Mouse (Mus musculus): ENCODE results near the gene Olfr1331. TPM values are rescaled to one million over a fixed set of nuclear protein-coding genes. Genes with fewer than 3 reads are reported as not detected.

Olfr1331 gene
- polyA plus RNA-seq, 1 experiment from 2014 or later: not detected

Other genes with a start within 250 kb of the Olfr1331 start
- 0.82 and 0.86 TPM in 2 replicates for gene Cfap57, start 243.9 kb upstream of the Olfr1331 start, polyA plus RNA-seq (2014; fragmentation: Nextera tagmentation; extraction: Ambion mirVana)
- 239 and 247 TPM in 2 replicates for gene Ebna1bp2, start 243.8 kb upstream of the Olfr1331 start, polyA plus RNA-seq (2014; fragmentation: Nextera tagmentation; extraction: Ambion mirVana)
- not detected in 2 replicates for gene Olfr62, start 205.7 kb upstream of the Olfr1331 start, polyA plus RNA-seq (2014; fragmentation: Nextera tagmentation; extraction: Ambion mirVana)
- not detected in 2 replicates for gene Olfr1342, start 171.9 kb upstream of the Olfr1331 start, polyA plus RNA-seq (2014; fragmentation: Nextera tagmentation; extraction: Ambion mirVana)
- not detected in 2 replicates for gene Olfr1341, start 161.1 kb upstream of the Olfr1331 start, polyA plus RNA-seq (2014; fragmentation: Nextera tagmentation; extraction: Ambion mirVana)
- gene Olfr1340, start 144.5 kb upstream of the Olfr1331 start, polyA plus RNA-seq (2014; fragmentation: Nextera tagmentation; extraction: Ambion mirVana): not detected in 2 replicates
- gene Olfr1339, start 132.5 kb upstream of the Olfr1331 start, polyA plus RNA-seq (2014; fragmentation: Nextera tagmentation; extraction: Ambion mirVana): not detected in 2 replicates
- gene Olfr1338, start 105.9 kb upstream of the Olfr1331 start, polyA plus RNA-seq (2014; fragmentation: Nextera tagmentation; extraction: Ambion mirVana): not detected in 2 replicates
- gene Olfr1337, start 82.1 kb upstream of the Olfr1331 start, polyA plus RNA-seq (2014; fragmentation: Nextera tagmentation; extraction: Ambion mirVana): not detected in 2 replicates
- not detected in 2 replicates for gene Olfr1335, start 54.7 kb upstream of the Olfr1331 start, polyA plus RNA-seq (2014; fragmentation: Nextera tagmentation; extraction: Ambion mirVana)
- gene Olfr1333, start 28.4 kb upstream of the Olfr1331 start, polyA plus RNA-seq (2014; fragmentation: Nextera tagmentation; extraction: Ambion mirVana): not detected in 2 replicates
- gene Olfr1330, start 23.9 kb downstream of the Olfr1331 start, polyA plus RNA-seq (2014; fragmentation: Nextera tagmentation; extraction: Ambion mirVana): not detected in 2 replicates
- not detected in 2 replicates for gene Olfr1329, start 52.8 kb downstream of the Olfr1331 start, polyA plus RNA-seq (2014; fragmentation: Nextera tagmentation; extraction: Ambion mirVana)
- not detected in 2 replicates for gene Olfr1328, start 74.0 kb downstream of the Olfr1331 start, polyA plus RNA-seq (2014; fragmentation: Nextera tagmentation; extraction: Ambion mirVana)
- gene Lao1, start 96.9 kb downstream of the Olfr1331 start, polyA plus RNA-seq (2014; fragmentation: Nextera tagmentation; extraction: Ambion mirVana): not detected in 2 replicates
- 150 and 153 TPM in 2 replicates for gene Slc2a1, start 244.1 kb downstream of the Olfr1331 start, polyA plus RNA-seq (2014; fragmentation: Nextera tagmentation; extraction: Ambion mirVana)

All from liver, embryonic 11.5 days (tissue).